Mouse (Mus musculus) cortical plate, adult 2 months (tissue): ENCODE results near the gene Wwp2.

Experiments
- CTCF ChIP-seq: fragments of 200-500 bp; IDR thresholded peaks from 2 replicates; pipeline ENCODE4 v1.5.1; 2011; ENCODE audit warnings: mild to moderate bottlenecking, control low read depth, low read length; ENCODE audit not compliant: insufficient read depth; ENCODE audit errors: extremely low read depth
- POLR2A ChIP-seq: fragments of 200-500 bp; IDR thresholded peaks from 2 replicates; pipeline ENCODE4 v1.6.1; 2011; ENCODE audit warnings: mild to moderate bottlenecking, low read length, control low read depth; ENCODE audit not compliant: insufficient read depth; ENCODE audit errors: extremely low read depth

- no peak for TF ChIP-seq POLR2A
- no peak for TF ChIP-seq CTCF
These were observed 47.1 kb downstream of the Wwp2 start for GRCm38 (mm10) chr8:107483250-107483649.
